Mouse (Mus musculus) Patski (cell line): Measurements from ENCODE around the gene Rpl23. TPM values are rescaled to one million over a fixed set of nuclear protein-coding genes. Genes with fewer than 3 reads are reported as not detected.

Source experiments
- ATAC-seq: fragments of 100-300 bp; one replicate; pipeline ENCODE4 v1.8.0; 2021
- CTCF ChIA-PET: fragments of 350-600 bp; sonication (Branson Sonifier 250); formaldehyde crosslinking; loops from one replicate; lab custom pipeline; 2022; ENCODE audit warnings: inconsistent platforms; lab: Charles Lee
- POLR2A ChIA-PET: fragments of 350-600 bp; sonication (Branson Sonifier 250); formaldehyde crosslinking; loops from one replicate; lab custom pipeline; 2022; ENCODE audit warnings: antibody characterized with exemption, inconsistent platforms; lab: Charles Lee
- DNase-seq: peaks from one replicate; pipeline ENCODE4 v3.0.0-alpha.2; 2011; ENCODE audit warnings: low read depth, low spot score
- H3K27me3 ChIP-seq: fragments of 371-371 bp; one replicate; pipeline ENCODE4 v1.5.1; 2021
- CTCF ChIP-seq: fragments of 100-300 bp; IDR thresholded peaks from one replicate; pipeline ENCODE4 v1.5.1; 2021
- in situ Hi-C: fragments of 300-500 bp; cut with MboI; formaldehyde crosslinking; loops from 3 replicates; pipeline ENCODE4 v1.11.1; 2018; ENCODE audit warnings: low pct_unique_long_range_greater_than_20kb, mixed read lengths
- polyA plus RNA-seq: library from polyadenylated mRNA; unstranded; gene quantifications from one replicate; pipeline ENCODE4 v1.2.3, GENCODE M21; 2021

Gene Rpl23
- polyA plus RNA-seq, 1 experiment from 2014 or later: 568 TPM

DNA sequence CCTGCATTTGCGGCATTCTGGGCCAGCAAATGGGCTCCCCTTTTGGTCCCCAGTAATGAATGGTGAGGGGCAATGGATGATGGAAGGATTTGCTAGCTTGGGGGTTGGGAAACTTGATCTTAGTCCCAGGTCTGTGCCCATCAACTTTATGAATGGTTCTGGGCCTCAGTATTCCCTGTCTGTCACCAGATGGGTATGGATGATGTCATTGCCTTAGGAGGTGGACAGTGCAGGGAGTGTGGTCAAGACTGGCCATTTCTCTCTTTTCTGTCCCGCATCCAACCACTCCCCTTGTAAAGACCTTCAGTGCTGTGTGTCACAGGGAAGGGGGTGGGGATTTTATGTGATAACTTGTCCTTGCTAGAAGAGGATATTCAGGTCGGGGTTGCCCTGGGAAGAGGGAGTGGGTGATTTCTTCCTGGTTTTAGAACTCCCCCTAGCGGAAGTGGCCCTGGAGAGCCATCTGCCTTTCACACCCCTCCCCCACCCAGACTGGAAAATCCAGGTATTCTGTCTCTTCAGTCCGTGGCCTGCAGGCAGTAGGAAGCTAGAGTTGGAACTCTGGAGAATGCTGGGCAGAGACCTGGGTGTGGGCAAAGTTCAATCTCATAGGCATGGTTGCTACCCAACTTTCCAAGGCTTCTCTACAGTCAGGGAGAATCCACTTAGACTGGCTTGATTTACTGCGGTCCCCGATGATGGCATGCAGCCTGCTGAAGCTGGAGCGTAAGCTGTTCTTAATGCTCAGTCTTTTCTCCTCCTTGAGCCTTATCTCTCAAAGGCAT is 19.4 kb upstream of the Rpl23 start:
- no peak for ATAC-seq
- no peak for TF ChIP-seq CTCF
- no peaks in the 10 kb centered on the region for H3K27me3 ChIP-seq
- CTCF ChIA-PET: interaction anchor here (1.6 to 4.3 kb wide), 4 partner anchors 12 to 83 kb away, joined by 4 to 32 read pairs (median 7); partner anchors contain the start of gene Fbxo47
- in situ Hi-C loops: no loop called here
- DNase-seq: no peak
- POLR2A ChIA-PET: interaction anchor here (0.9 to 6.7 kb wide), 3 partner anchors 13 to 39 kb away, joined by 3 to 133 read pairs (median 3); partner anchors contain the start of gene B230217C12Rik

DNA sequence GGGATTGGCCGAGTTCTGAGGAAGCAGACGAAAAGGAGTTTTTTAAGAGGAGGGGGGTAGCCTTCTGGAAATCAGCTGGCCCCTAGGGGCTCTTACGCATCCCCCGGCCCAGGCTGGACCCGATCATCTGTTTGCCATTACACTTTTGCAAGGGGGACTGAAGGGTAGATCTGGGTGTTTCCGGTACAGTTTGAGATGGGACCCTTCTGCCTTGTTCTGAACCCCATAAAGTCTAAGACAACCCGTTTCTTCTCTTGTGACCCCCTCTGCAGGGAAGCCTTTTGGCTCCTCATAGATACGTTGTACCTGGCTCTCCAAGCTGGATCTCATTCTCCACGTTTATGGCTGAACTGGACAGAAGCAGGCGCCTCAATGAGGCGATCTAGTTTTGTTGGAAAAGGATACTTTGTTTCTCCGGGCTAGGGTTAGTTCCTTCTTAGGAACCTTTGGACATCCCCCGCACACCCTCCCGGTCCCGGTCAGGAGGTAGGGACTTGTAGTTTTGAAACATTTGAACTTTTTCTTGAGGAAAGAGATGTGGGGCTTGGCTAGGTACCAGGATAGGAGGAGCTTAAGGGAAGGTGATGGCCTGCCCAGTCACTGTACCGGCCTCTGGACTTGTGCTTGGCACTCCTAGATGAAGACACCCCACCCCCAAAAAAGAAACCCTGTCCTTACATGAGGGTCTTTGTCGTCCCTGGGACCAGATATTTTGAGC is 18.6 kb upstream of the Rpl23 start:
- TF ChIP-seq CTCF: no peak
- in situ Hi-C loops: no loop called here
- no peak for DNase-seq
- CTCF ChIA-PET: interaction anchor here (1.6 to 4.3 kb wide), 4 partner anchors 12 to 83 kb away, joined by 4 to 32 read pairs (median 7); partner anchors contain the start of gene Fbxo47
- H3K27me3 ChIP-seq: no peaks in the 10 kb centered on the region
- POLR2A ChIA-PET: interaction anchor here (0.9 to 6.7 kb wide), 2 partner anchors 14 to 91 kb away, joined by 3 to 133 read pairs; no protein-coding TSS in a partner anchor
- ATAC-seq: no peak

GRCm38 (mm10) chr11:97799994-97800690 is 17.9 kb upstream of the Rpl23 start:
- CTCF ChIA-PET: interaction anchor here (1.6 to 4.3 kb wide), 3 partner anchors 13 to 23 kb away, joined by 4 to 32 read pairs (median 9); no protein-coding TSS in a partner anchor
- no peak for TF ChIP-seq CTCF

GRCm38 (mm10) chr11:97799146-97799993 is 17.1 kb upstream of the Rpl23 start:
- peak; percentile 42 for ATAC-seq
- TF ChIP-seq CTCF: no peak
- no peaks in the 10 kb centered on the region for H3K27me3 ChIP-seq
- ChIA-PET POLR2A (interaction anchor here (0.6 to 6.7 kb wide), 4 partner anchors 10 to 212 kb away, joined by 3 to 133 read pairs (median 6); partner anchors contain the start of gene Fbxo47), CTCF (interaction anchor here (1.8 to 4.3 kb wide), 2 partner anchors 14 to 19 kb away, joined by 9 to 32 read pairs; no protein-coding TSS in a partner anchor)
- in situ Hi-C loops: loop anchor here (5.0 kb wide), 2 partner anchors 83 to 188 kb away; partner anchors contain the start of genes Fbxo47 and Plxdc1
- no peak for DNase-seq

More at GRCm38 (mm10) chr11:97799994-97800690, 17.9 kb upstream of the Rpl23 start:
- in situ Hi-C loops: loop anchor here (5.0 kb wide), 2 partner anchors 82 to 187 kb away; partner anchors contain the start of genes Fbxo47 and Plxdc1
- DNase-seq (no peak), ATAC-seq (peak; percentile 42)
- POLR2A ChIA-PET: interaction anchor here (0.6 to 6.7 kb wide), 5 partner anchors 11 to 212 kb away, joined by 3 to 133 read pairs (median 3); partner anchors contain the start of gene Fbxo47
- no peaks in the 10 kb centered on the region for H3K27me3 ChIP-seq

GRCm38 (mm10) chr11:97798782-97799145 is 16.5 kb upstream of the Rpl23 start, which contains the start of gene Lasp1:
TSS of gene Lasp1 (plus strand) at chr11:97799000.
- ChIA-PET POLR2A (interaction anchor here (1.8 to 6.7 kb wide), 2 partner anchors 9 to 16 kb away, joined by 10 to 133 read pairs; no protein-coding TSS in a partner anchor), CTCF (no interaction called here)
- in situ Hi-C loops: loop anchor here (5.0 kb wide), 2 partner anchors 84 to 189 kb away; partner anchors contain the start of genes Fbxo47 and Plxdc1
- DNase-seq: no peak
- peak; percentile 5 for ATAC-seq
- TF ChIP-seq CTCF: no peak
- no peaks in the 10 kb centered on the region for H3K27me3 ChIP-seq

DNA sequence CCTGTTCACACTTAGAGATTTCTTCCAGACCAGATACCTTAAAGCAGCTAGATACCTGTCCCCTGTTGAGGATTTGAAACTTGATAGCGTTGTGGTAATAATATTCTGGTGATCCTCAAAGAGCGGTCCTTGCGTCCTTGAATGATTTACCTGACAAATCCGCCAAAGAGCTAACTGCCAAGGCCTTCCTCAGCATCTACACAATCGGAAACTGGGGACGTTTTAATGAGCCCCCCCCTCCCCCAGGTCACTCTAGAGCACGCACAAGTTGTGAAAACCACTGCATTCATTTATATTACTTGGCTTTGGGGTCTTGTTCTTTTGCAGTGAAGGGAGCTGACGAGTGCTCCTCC is 15.8 kb upstream of the Rpl23 start:
- DNase-seq (no peak), ATAC-seq (no peak)
- CTCF ChIA-PET: no interaction called here
- TF ChIP-seq CTCF: no peak
- in situ Hi-C loops: loop anchor here (5.0 kb wide), 2 partner anchors 84 to 189 kb away; partner anchors contain the start of genes Fbxo47 and Plxdc1
- POLR2A ChIA-PET: interaction anchor here (6.7 kb wide), 1 partner anchor 16 kb away, joined by 133 read pairs; no protein-coding TSS in a partner anchor
- no peaks in the 10 kb centered on the region for H3K27me3 ChIP-seq

DNA sequence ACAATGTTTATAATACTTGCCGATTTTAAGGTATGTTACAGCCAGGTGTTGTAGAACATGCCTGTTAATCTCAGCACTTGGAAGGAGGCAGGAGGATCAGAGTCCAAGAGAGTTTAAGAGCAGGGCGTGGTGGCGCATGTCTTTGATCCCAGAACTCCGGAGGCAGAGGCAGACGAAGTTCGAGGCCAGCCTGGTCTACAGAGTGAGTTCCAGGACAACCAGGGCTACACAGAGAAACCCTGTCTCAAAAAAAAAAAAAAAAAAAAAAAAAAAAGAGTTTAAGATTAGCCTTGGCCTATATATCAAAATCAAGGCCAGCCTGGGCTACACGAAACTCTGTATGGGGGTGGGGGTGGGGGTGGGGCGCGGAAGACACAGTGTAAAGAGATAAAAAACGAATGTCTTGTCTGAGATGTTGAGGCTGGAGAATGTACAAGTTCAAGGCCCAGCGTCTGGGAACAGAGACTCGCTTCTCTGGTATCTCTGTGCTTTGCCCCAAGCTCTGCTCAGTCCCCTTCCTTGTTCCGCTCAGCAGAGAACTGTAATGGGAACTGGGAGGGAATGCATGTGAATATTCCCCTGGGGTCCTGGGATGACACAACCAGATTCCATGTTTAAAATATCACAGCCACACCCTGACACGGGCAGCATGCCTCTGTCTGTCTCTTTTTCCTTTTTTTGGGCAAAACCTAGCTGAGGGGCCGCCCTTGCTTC is 15.3 kb upstream of the Rpl23 start:
- DNase-seq: no peak
- TF ChIP-seq CTCF: no peak
- in situ Hi-C loops: loop anchor here (5.0 kb wide), 2 partner anchors 85 to 190 kb away; partner anchors contain the start of genes Fbxo47 and Plxdc1
- no peaks in the 10 kb centered on the region for H3K27me3 ChIP-seq
- POLR2A ChIA-PET: interaction anchor here (6.7 kb wide), 1 partner anchor 17 kb away, joined by 133 read pairs; no protein-coding TSS in a partner anchor
- CTCF ChIA-PET: interaction anchor here (1.2 to 1.6 kb wide), 3 partner anchors 9 to 85 kb away, joined by 3 to 4 read pairs (median 3); no protein-coding TSS in a partner anchor
- ATAC-seq: no peak

DNA sequence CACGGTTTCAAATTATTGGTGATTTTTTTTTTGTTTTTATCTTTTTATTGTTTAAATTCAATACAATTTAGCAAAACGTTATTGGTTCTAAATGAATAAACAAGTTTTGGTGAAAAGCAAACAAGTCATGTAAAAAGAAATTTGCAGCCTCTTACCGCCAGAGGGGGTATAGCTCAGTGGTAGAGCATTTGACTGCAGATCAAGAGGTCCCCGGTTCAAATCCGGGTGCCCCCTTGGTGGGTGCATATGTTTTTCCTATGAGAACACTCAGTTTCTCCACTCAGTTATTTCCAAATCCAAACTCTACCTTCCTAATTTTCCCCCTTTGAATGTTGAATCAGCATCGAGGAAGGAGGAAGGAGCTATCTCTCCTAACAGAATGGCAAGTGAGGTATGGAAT is 14.7 kb upstream of the Rpl23 start:
- peak; percentile 57 for TF ChIP-seq CTCF
- ATAC-seq (no peak), DNase-seq (no peak)
- in situ Hi-C loops: loop anchor here (5.0 kb wide), 2 partner anchors 85 to 190 kb away; partner anchors contain the start of genes Fbxo47 and Plxdc1
- CTCF ChIA-PET: interaction anchor here (1.2 to 1.6 kb wide), 3 partner anchors 10 to 85 kb away, joined by 3 to 4 read pairs (median 3); no protein-coding TSS in a partner anchor
- POLR2A ChIA-PET: interaction anchor here (6.7 kb wide), 1 partner anchor 18 kb away, joined by 133 read pairs; no protein-coding TSS in a partner anchor
- H3K27me3 ChIP-seq: no peaks in the 10 kb centered on the region
